8 mouse cellular contexts compared by ENCODE assay signal in the genomic region with DNA sequence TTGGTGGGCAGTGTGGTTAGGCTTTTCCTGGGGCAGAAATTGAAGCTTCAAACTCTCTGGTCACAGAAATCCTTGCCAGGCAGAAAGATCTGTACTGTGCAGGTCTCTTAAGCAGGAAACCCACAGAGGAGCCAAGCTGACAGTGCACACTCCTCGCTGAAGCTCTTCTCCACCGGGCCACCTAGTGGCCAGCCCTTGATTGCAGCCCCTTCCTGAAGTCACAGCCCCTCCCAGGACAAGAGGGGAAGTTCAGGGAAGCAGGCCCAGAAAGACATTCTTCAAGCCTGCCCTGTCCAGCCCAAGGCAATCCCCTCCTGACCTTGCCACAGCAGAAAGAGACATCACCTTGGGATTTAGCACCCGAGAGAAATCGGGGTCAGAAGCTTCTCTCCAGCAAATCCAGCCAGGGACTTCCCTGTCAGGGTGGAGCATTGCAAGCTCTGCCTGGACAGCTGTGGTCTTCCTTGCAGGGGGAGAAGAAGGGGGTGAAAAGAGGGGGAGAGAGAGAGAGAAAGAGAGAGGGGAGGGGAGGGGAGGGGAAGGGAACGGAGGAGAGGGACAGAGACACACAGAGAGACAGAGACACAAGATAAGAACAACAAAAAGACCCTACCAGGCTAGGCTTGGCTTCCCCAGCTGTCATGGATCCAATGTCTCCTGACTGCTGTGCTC. TPM values are rescaled to one million over a fixed set of nuclear protein-coding genes. Genes with fewer than 3 reads are reported as not detected.
A peak's percentile ranks its signal among the peaks of the same experiment; 100 is the strongest.
DNase-seq lines count a peak whose midpoint lies in the region; ATAC-seq lines count a peak whose summit lies in the region.

No protein-coding gene starts in this region.

- no peak overlapping the region for H3K9ac ChIP-seq in hindbrain, embryonic 16.5 days (ENCODE audit: low read depth, low read length)

- H3K27ac ChIP-seq in hindbrain, embryonic 16.5 days (ENCODE audit: low read depth, low read length) = no peak overlapping the region

- no peaks in the 10 kb centered on the region for H3K36me3 ChIP-seq in hindbrain, embryonic 16.5 days (ENCODE audit: control insufficient read depth, insufficient read depth, low read length)

- WGBS in hindbrain, embryonic 16.5 days = 20% methylated on average over 5 of the region's 5 CpGs

- no peaks in the 10 kb centered on the region for H3K4me1 ChIP-seq in hindbrain, embryonic 16.5 days (ENCODE audit: control insufficient read depth, insufficient read depth, low read depth, low read length)

- ATAC-seq in hindbrain, embryonic 16.5 days = peak; percentile 68; the same call in 1 of the 2 replicates
- no peak for ATAC-seq in erythroid progenitor cell, adult 5-6 weeks (replicated peaks; ENCODE audit: low FRiP score, poor library complexity, severe bottlenecking)

- no peaks in the 10 kb centered on the region for H3K9me3 ChIP-seq in hindbrain, embryonic 16.5 days (ENCODE audit: control insufficient read depth, low read length)

- H3K27me3 ChIP-seq in hindbrain, embryonic 16.5 days (replicated peaks; ENCODE audit: control insufficient read depth, insufficient read depth, low read length) = no peaks in the 10 kb centered on the region

- no peak overlapping the region for H3K4me2 ChIP-seq in hindbrain, embryonic 16.5 days (ENCODE audit: low read length)

- no peak overlapping the region for H3K4me3 ChIP-seq in hindbrain, embryonic 16.5 days (ENCODE audit: low read length)

- peak; percentile 62 for DNase-seq in Muller cell, postnatal 12 days (ENCODE audit: inconsistent ontology term)
- peak; percentile 70 for DNase-seq in c-Kit-positive CD71-negative TER-119-negative erythroid progenitor cells, embryonic 14.5 days (ENCODE audit: low read depth)
- DNase-seq in frontal cortex, postnatal 14 days (ENCODE audit: low spot score in 2 of 2) = peak; percentile 32 to 66
- peak; percentile 53 for DNase-seq in left cerebral cortex, adult 11 months (ENCODE audit: low spot score)
- peak; percentile 84 to 87 for DNase-seq in lung, postnatal 4 days
- peak; percentile 65 for DNase-seq in right cerebral cortex, postnatal 4 days

RNA-seq across cellular contexts. Expression of a gene that starts 4.6 kb away (rescaled TPM):
- polyA plus RNA-seq in hindbrain, embryonic 16.5 days (2015; fragmentation: Nextera tagmentation; extraction: Ambion mirVana) = 0.44 and 0.49 TPM in 2 replicates
- 12.6 and 18.0 TPM in 2 replicates for total RNA-seq in erythroid progenitor cell, adult 5-6 weeks (2015; ENCODE audit: low replicate concordance)
- 4.9 and 6.8 TPM in 2 replicates for total RNA-seq in erythroid progenitor cell, adult 5-6 weeks (2017; ENCODE audit: low replicate concordance)

RNA-seq across cellular contexts. Expression of a gene that starts 15.4 kb away (rescaled TPM):
- 0.06 and 0.16 TPM in 2 replicates for polyA plus RNA-seq in hindbrain, embryonic 16.5 days (2015; fragmentation: Nextera tagmentation; extraction: Ambion mirVana)
- total RNA-seq in erythroid progenitor cell, adult 5-6 weeks (2015; ENCODE audit: low replicate concordance) = 1.1 and 5.0 TPM in 2 replicates
- total RNA-seq in erythroid progenitor cell, adult 5-6 weeks (2017; ENCODE audit: low replicate concordance) = 0.13 TPM in 1 of 2 replicates, not detected in the other
